Mouse (Mus musculus) cerebellum, postnatal 36 days (tissue): ENCODE measurements around the gene AC124502.3.
"Not testable (repeated sequence)": the region's sequence is repeated elsewhere in the genome, so short reads cannot be mapped to it uniquely, and the experiment has no call there.

ENCODE experiments used
- DNase-seq, 2 experiments: peaks; one replicate each; pipeline ENCODE4 v3.0.0; 2021 to 2022; ENCODE audit warnings: mixed read lengths in 2 of 2

The AC124502.3 gene

DNA sequence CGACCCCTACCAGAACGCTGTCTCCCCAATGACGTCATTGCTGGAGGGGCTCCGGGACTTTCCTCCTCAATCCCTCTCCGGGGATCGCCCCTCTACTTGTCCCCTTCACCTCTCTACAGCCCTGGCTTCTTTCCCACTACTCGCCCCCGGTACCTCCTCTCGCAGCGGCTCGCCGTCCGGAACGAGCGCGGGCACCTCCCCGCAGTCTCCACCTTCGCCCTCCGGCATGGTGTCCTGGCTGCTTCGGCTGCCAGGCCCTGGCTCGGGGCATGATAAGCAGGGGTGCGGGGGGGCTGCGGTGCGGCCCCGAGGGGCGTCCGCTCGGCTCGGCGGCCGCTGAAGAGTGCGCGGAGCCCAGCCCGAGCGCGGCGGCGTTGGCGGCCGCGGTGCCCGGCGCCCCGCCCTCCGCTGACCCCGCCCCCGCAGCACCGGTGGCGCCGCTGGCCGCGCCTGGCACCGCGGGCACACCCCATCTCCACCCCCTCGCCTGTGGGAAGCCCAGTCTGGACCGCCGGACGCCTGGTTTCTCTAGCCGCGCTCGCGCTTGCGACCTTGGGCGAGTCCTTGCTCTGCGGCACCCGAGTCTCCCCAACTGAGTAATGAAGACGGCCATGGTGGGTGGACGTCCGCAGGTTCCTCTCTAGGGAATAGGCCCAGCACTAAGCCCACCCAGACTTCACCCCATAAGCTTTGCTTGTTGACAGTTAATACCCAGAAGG lies 46.6 kb downstream of the AC124502.3 start, which contains the start of gene Tmem151a:
Gene Tmem151a (minus strand): TSS at position 387 of the 719 bp plus-strand sequence.
- peak; percentile 63 to 75 for DNase-seq

DNA sequence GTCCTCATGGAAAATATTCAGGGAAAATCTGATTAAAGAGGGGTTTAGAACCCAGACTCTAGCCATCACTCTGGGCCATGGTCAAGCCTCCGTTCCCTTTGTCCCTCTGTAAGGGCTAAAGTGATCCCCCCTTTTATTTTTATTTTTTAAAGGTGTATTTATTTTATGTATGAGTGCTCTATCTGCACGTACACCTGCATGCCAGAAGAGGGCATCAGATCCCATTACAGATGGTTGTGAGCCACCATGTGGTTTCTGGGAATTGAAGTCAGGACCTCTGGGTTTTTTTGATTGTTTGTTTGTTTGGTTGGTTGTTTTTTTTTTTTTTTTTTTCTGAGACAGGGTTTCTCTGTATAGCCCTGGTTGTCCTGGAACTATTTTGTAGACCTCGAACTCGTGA lies 47.8 kb downstream of the AC124502.3 start:
- not testable (repeated sequence) for DNase-seq

DNA sequence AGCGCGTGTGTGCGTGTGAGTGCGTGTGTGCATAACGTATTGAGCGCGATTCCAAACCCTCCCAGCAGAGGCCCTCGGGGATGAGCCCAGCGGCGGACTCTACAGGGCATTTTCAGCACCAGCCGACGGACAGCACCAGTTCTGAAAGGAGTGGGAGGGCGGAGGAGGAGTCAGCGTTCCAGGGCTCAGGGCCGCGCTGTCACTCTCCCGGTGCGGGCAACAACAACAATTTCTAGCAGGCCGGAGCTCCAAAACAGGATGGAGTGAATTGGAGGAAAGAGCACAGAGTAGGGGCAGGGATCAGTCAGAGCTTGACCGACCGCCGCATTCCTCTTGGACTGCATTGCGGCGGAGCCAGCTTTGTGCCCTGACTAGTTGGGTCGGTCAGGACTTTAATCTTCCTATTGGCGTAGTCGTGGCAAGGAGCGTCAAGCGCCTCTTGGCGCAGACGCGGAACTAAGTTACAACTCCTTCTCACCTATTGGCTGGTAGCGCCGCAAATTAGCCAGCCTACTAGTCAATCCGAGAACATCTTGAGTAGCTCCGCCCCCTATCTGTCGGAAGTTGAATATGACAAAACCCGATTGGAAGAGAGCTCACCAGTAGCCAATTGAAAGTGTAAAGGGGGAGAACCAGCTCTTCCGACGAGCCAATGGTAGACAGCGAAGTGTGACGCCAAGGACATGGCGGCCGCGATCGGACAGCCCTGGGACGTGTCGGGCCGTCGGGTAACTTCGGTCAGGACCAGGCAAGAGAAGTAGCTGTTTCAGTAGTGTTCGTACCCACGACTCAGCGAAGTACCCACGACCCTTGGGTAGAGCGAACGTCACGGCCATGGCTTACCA lies 49.4 kb downstream of the AC124502.3 start, which contains the start of gene Yif1a:
Gene Yif1a (plus strand): TSS at position 655 of the 845 bp plus-strand sequence.
- DNase-seq, result peak; percentile 89 to 94

DNA sequence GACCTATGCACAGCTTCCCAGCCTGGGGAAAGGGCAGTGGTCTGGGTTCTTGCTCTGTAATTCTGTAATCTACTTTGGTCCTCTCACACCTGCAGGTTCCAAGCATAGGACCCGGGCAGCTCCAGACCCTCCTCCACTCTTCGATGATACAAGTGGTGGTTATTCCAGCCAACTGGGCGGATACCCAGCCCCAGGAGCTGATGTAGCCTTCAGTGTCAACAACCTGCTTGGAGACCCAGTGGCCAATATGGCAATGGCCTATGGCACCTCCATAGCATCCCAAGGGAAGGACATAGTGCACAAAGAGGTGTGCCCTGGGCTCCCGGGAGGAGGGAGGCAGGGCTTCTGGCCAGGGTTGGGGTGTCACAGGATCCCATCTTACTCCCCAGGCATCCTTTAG lies 50.6 kb downstream of the AC124502.3 start:
- no peak for DNase-seq

DNA sequence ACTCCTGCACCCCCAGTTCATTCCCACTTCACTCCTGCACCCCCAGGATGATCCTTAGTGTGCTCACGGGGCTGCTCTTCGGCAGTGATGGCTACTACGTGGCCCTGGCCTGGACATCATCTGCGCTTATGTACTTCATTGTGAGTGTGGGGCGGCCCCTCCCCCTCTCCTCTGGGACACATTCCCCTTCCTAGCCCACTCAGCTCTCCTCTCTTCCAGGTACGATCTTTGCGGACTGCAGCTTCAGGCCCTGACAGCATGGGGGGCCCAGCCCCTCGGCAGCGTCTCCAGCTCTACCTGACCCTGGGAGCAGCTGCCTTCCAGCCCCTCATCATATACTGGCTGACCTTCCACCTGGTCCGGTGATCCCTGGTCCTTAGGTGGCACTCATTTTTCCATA lies 53.4 kb downstream of the AC124502.3 start:
- no peak for DNase-seq

DNA sequence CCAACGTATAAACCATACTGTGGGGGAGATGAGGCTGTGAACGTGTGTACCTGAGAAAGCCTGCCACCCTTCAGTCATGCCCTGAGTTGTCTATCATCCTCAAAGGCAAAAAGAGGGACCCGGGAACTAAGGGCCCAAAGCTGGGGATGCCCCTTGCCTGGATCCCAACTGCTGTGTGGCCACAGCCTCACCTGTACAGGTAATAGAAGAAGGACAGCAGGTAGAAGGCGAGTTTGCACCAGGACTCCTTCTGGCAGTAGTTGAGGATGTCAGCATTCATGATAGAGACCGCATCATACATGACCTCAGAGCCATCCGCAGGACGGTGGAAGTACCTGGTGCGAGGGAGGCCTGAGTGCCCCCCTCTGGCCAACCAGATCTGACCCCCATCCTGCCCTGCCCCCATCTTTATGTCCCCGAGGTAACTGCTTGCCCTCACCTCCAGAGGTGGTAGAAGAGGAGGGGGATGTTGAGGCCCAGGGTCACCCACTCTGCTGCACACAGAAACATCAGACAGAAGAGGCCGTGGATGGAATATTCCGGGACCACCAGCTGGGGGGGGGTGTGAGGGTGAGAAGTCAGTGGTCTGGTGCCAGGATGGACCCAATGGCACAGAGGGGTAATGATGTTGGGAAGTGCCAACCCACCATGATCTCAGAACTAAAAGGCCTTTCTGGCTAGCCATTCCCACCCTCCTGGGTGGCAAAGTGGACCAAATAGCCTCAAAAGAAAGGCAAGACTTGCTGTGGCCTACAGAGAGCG lies 55.0 kb downstream of the AC124502.3 start:
- no peak for DNase-seq

DNA sequence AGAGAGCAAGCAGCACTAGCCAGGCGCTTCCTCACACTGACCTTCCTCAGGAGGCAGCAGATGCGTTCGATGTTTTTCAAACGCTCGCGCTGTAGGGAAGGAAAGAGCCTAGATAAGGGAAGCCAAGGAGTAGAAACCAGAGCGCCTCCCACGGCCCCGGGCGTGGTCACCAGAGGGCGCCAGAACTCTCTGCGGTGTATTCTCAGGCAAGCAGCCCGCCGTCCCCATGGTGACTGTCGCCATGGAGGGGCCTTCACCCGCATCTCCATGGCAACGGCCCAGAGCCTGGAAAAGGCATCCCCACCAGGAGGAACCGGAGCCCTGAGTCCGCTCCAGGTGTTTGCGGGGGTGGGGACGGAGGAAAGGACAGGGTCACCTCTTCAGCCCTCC lies 55.5 kb downstream of the AC124502.3 start:
- peak; percentile 97 to 98 for DNase-seq

DNA sequence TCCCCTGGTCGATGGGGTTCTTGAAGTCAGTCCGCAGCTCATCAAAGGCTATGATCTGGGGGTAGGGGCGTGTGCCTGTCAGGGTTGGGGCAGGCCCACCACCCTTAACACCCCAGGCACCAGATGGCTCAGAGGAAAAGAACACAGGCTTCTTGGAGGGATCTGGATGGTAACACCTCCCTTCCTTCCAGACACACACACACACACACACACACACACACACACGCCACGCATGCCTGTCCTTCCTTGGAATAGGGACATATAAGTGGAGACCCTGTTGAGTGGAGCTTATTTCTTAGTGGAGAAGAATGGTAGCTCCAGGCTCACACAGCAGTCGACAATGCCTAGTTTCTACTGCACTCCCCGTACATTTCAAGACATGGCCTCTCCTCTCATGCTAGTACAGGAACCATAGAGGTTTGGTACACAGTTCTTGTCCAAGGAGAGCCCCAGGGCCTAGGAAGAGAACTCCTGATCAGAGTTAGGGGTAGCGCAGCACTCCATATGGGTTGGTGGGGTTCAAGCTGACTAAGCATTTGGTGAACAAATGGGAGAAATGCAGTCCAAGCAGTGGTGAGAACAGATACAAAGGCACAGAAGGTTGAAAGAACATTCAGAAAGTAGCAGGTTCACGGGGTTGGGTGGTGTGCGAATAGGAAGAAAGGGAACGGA lies 56.2 kb downstream of the AC124502.3 start:
- DNase-seq, result peak in 1 of 2 experiments; percentile 20

DNA sequence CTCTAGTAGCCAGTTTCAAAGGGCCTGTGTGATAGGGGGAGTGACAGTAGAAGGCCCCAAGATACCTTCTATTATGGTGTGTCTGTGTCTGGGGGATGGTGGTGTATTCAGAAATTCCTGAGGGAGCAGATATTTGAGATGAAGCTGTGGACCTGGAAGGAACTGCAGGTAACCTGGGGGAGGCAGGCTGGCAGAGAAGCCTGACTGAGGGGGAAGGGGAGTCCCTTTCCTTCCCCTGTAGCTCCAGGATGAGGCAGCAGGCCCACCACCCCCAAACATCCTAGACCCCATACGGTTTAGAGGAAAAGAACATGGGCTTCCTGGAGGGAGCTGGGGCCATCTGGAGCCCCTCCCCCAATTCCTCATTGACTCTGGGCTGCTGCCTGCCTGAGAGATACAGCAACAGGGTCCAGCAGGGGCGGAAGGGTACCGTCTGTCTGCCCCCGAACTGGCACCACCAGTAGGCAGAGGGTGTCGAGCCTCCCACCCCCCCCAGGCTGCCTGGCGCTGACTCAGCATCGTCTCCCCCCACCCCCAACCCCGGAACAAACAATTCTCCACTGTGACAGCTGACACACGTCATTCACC lies 57.3 kb downstream of the AC124502.3 start:
- DNase-seq, result no peak

DNA sequence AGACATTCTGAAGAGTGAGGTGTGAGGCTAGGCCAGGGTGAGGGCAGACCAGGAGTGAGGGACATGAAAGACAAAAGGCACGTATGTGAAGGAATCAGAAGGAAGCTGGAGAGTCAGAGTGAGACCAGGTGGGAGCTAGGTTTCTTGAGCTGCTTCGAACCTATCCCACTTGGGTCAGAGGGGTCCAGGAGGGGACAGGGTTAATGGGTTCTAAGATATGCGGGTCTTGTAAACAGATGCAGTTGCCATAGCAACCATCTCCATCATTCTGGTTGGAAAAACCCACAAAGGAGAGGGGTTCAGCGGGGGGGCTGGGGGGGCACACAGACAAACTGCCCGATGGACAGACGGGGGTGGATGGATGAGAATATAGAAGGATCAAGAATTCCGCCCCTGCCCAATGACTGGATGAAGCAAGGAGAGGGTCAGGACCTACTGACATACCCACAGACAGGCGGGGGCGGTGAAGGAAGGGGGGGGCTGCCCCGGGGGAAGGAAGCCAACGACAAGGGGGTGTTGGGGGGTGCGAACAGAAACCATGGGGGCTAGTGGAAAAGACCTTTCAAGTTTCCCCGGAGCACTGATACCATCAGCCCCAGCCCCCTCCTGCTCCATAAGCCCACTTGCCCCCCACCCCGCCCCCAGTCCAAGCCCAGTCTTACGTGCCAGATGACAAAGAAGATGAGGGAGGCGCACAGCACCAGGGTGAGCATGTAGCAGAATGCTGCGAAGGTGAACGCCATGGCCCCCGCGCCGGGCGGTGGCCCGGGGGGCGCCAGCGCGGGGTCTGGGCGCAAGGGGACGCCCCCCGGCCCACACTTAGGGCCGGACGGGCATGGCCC lies 59.1 kb downstream of the AC124502.3 start:
- DNase-seq, result no peak

DNA sequence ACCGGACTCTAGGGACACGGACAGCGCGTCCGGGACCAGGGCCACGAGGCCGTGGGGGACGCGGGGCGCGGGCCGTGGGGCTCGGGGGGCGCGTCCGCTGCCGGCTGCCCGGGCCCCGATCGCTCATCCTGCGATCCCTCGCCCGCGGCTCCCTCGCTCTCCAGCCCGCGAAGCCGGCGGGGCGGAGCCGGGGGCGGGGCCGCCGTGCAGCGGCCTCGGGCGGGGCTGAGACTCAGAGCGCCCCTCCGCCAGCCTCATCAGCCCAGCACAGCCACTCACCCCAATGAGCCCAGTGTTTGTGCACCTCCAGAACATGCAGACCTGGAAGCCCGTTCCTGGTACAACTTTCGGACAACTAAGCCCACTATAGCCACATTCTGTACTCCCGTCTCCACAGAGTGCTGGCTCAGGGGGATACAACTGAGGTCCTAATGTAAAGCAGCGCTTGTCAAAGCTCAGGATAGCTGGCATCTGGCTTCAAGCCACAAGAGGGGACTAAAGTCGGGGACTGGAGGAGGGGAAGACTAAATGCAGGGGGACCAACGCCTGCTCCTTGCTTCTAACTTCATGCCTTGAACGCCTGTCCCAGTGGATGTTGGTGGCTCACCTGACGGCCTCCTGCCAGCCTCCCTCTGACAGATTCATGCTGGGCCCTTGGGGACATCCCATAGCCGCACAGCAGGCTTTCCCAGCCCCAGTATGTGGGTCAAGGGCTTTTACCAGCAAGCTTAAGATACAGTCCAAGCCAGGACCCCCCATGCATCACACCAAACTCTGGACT lies 59.9 kb downstream of the AC124502.3 start, which contains the start of gene Cnih2:
Gene Cnih2 (minus strand): TSS at position 159 of the 781 bp plus-strand sequence.
- DNase-seq, result peak; percentile 63 to 78
